Mouse (Mus musculus): Measurements from ENCODE around the gene Tmem145. TPM values are rescaled to one million over a fixed set of nuclear protein-coding genes. Genes with fewer than 3 reads are reported as not detected.

Gene Tmem145
- polyA plus RNA-seq, 1 experiment, result 167 TPM

DNA sequence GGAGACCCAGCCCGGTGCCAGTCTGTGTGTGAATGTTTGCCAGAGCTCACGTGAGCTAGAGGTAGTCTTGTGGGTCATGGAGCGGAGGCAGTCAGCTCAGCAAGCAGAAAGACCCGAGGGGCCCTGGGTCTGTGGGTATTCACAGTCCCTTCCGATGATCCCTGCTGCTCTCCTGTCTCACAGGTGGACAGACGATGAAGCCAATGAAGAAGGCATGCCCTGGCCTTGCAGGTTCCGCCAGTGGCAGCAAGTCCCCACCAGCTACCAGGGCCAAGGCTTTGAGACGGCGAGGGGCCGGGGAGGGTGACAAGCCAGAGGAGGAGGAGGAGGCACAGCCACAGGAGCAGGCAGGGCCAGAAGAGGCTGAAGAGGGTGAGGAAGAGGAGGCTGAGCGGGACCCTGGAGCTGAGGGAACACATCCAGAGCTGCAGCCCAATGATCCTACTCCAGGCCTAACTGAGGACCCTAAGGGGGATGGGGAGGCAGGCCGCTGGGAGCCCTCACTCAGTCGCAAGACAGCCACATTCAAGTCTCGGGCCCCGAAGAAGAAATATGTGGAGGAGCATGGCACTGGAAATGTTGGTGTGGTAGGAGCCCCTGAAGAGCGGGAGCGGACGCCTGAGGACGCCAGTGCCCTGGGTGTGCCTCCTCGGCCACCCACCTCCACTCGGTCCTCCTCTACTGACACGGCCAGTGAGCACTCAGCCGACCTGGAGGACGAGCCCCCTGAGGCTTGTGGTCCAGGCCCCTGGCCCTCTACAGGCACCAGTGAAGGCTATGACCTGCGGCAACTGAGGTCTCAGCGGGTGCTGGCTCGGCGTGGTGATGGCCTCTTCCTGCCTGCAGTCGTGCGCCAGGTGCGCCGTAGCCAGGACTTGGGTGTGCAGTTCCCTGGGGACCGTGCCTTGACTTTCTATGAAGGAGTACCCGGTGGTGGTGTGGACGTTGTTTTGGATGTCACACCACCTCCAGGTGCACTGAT lies 35.0 kb upstream of the Tmem145 start:
- no peak for DNase-seq (ENCODE audit: low read depth)
- TF ChIP-seq POLR2A (IDR thresholded peaks at IDR 0.05; ENCODE audit: borderline replicate concordance, extremely low read depth, insufficient read depth, insufficient read length, poor library complexity, severe bottlenecking) (no peak), CTCF (IDR thresholded peaks at IDR 0.05; ENCODE audit: borderline replicate concordance, extremely low read depth, insufficient read depth, insufficient read length) (no peak)

DNA sequence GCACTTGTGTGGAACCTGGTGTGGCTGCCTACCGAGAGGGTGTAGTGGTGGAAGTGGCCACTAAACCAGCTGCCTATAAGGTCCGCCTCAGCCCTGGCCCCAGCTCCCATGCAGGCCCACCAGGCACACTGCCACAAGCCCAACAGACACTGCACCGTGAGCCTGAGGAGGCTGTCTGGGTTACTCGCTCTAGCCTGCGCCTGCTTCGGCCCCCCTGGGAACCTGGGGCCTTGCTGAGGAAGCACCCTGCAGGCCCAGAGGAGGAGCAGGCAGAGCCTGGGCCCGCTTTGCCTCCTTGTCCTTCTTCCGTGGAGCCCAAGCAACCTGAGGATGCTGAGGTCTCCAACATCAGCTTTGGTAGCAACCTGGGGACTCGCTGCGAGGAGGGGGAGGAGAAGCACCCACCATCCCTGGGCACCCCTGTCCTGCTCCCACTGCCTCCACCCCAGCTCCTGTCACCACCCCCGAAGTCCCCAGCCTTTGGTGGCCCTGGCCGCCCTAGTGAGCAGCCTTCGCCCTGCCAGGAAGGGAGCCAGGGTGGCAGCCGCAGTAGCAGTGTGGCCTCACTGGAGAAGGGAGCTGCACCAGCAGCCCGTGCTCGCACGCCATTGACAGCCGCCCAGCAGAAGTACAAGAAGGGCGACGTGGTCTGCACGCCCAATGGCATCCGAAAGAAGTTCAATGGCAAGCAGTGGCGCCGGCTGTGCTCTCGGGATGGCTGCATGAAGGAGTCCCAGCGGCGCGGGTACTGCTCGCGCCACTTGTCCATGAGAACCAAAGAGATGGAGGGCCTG lies 34.1 kb upstream of the Tmem145 start:
- no peak for DNase-seq (ENCODE audit: low read depth)
- no peak for TF ChIP-seq CTCF (IDR thresholded peaks at IDR 0.05; ENCODE audit: borderline replicate concordance, extremely low read depth, insufficient read depth, insufficient read length)
- TF ChIP-seq POLR2A (IDR thresholded peaks at IDR 0.05; ENCODE audit: borderline replicate concordance, extremely low read depth, insufficient read depth, insufficient read length, poor library complexity, severe bottlenecking), result no peak

DNA sequence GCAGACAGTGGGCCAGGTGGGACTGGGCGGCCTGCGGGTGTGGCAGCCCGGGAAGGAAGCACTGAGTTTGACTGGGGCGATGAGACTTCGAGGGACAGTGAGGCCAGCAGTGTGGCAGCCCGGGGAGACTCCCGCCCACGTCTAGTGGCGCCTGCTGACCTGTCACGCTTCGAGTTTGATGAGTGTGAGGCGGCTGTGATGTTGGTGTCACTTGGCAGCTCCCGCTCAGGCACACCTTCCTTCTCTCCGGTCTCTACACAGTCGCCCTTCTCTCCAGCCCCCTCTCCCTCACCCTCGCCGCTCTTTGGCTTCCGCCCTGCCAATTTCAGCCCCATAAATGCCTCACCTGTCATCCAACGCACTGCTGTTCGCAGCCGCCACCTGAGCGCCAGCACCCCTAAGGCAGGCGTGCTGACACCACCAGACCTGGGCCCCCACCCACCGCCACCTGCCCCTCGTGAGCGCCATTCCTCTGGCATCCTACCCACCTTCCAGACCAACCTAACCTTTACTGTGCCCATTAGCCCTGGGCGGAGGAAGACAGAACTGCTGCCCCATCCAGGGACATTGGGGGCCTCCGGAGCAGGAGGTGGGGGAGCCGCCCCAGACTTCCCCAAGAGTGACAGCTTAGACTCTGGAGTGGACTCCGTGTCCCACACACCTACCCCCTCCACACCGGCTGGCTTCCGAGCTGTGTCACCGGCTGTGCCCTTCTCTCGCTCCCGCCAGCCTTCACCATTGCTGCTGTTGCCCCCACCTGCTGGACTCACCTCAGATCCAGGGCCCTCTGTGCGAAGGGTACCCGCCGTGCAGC lies 33.3 kb upstream of the Tmem145 start:
- TF ChIP-seq CTCF (IDR thresholded peaks at IDR 0.05; ENCODE audit: borderline replicate concordance, extremely low read depth, insufficient read depth, insufficient read length), result no peak
- no peak for TF ChIP-seq POLR2A (IDR thresholded peaks at IDR 0.05; ENCODE audit: borderline replicate concordance, extremely low read depth, insufficient read depth, insufficient read length, poor library complexity, severe bottlenecking)
- no peak for DNase-seq (ENCODE audit: low read depth)

DNA sequence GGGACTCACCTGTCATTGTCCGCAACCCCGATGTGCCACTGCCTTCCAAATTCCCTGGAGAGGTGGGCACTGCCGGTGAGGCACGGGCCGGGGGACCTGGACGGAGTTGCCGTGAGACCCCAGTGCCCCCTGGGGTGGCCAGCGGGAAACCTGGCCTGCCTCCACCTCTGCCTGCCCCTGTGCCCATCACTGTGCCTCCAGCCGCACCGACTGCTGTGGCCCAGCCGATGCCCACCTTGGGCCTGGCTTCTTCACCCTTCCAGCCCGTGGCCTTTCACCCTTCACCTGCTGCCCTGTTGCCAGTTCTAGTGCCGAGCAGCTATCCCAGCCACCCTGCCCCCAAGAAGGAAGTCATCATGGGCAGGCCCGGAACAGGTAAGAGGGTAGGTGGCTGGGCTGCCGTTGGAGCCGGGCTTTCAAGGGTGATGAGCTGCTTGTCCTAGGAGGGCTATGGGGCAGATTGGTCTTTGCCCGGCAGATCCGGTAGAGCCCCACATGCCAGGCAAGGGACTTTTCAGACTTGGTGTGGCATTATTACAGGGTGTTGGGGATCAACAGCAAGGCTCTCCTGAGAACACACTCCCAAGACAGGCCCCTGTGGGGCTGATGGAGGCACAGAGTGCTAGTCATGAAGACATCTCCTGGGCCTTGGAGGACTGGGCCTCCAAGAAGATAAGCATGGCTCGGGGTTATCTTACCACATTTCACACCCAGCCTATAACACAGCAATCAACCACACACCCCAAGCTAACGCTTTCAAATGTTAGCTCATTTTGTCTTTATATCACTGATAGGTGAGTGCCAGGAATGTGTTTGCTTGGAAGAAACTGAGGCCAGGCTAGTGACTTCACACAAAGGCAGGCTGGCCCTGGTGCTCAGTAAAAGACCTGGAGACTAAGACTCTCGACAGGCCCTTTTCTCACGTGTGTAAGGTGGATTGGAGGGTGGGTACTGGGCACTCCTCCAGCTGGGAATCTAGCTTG lies 32.4 kb upstream of the Tmem145 start:
- no peak for TF ChIP-seq CTCF (IDR thresholded peaks at IDR 0.05; ENCODE audit: borderline replicate concordance, extremely low read depth, insufficient read depth, insufficient read length)
- TF ChIP-seq POLR2A (IDR thresholded peaks at IDR 0.05; ENCODE audit: borderline replicate concordance, extremely low read depth, insufficient read depth, insufficient read length, poor library complexity, severe bottlenecking), result no peak
- DNase-seq (ENCODE audit: low read depth), result no peak

DNA sequence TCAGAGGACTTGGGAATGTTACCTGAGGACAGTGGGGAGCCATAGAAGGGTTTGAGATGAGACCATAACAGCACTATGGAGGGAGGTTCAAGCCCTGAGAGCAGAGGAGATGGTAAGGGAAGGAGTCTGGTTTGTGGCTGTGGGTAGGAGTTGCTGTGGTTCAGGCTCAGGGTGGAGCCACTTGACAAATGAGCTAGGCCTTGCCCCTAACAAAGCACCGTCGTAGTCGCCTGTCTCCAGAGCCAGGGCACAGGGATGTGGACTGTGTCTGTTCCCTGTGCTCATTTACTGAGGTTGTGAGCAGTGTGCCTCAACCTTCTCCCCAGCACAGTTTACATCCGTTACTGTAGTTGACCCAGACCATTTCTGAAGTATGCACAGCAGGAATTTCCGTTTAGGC lies 31.3 kb upstream of the Tmem145 start:
- DNase-seq (ENCODE audit: low read depth), result no peak
- no peak for TF ChIP-seq POLR2A (IDR thresholded peaks at IDR 0.05; ENCODE audit: borderline replicate concordance, extremely low read depth, insufficient read depth, insufficient read length, poor library complexity, severe bottlenecking)
- no peak for TF ChIP-seq CTCF (IDR thresholded peaks at IDR 0.05; ENCODE audit: borderline replicate concordance, extremely low read depth, insufficient read depth, insufficient read length)

DNA sequence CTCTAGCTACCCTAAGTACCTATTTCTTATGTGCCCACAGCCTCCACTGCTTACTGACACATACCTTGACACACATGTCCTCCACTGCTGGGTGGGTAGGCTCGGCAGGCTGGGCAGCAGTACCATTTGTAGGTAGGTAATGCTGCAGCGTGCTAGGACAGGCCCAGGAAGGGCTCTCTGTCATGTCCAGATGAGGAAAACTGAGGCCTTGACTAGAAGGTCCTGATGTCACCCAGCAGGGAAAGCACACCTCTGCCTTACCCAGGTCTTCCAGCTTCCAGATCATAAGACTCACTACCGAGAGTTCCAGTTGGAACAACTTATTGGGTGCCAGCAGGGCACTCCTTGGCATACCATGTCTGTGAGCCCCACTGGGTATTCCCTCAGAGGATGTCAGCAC lies 30.9 kb upstream of the Tmem145 start:
- DNase-seq (ENCODE audit: low read depth), result no peak
- TF ChIP-seq CTCF (IDR thresholded peaks at IDR 0.05; ENCODE audit: borderline replicate concordance, extremely low read depth, insufficient read depth, insufficient read length) (no peak), POLR2A (IDR thresholded peaks at IDR 0.05; ENCODE audit: borderline replicate concordance, extremely low read depth, insufficient read depth, insufficient read length, poor library complexity, severe bottlenecking) (no peak)

DNA sequence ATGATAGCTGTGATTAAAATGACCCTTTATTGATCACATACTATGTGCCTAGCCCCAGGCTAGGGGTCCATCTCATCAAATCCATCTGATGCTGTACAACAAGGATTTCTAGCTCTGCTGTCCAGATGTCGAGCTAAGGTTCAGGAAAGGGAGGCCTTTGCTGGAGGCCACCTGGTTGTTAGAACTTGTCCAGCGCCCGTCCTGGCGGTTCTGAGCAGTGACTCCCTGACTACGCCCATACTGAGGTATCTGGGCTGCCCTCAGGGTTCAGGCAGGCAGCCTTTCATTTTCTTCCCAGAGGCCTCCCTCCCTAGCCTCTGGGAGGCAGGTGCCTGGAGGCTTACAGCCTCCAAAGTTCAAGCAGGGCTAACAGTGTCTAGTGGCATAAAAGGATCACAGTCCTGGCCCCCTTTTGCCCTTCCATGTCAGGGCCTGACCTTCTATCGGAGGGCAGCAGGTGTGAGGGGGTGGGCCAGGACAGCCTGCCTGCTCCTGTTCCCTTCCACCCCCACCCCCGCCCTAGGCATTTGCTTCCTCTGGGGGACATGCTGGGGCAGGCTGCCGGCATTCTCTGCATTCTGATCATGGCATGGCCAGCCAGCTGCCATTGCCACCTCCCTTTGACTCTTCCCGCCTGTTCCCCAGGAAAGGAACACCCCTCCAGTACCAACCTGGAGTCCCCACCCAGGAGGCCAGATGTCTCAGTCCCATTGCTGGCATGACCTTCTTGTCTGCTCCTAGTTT lies 30.2 kb upstream of the Tmem145 start:
- TF ChIP-seq POLR2A (IDR thresholded peaks at IDR 0.05; ENCODE audit: borderline replicate concordance, extremely low read depth, insufficient read depth, insufficient read length, poor library complexity, severe bottlenecking) (no peak), CTCF (IDR thresholded peaks at IDR 0.05; ENCODE audit: borderline replicate concordance, extremely low read depth, insufficient read depth, insufficient read length) (no peak)
- no peak for DNase-seq (ENCODE audit: low read depth)

DNA sequence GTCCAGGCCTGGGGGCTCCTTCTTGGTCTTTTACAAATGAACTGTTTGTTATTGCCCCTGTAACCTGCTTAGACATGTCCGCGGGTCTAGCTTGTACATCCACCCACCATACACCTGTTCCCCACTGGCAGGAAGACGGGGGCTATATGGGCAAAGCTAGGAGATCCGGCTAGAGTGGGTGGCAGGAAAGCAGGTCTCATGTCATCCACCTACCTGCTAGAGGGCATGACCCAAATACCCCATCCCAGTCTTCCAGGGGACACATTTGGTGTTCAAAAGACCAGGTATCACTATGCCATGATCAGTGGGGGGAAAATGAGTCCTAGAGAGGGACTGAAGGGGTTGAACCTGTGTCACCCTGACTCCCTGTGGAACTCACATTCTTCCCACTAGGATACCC lies 28.5 kb upstream of the Tmem145 start:
- no peak for DNase-seq (ENCODE audit: low read depth)
- no peak for TF ChIP-seq CTCF (IDR thresholded peaks at IDR 0.05; ENCODE audit: borderline replicate concordance, extremely low read depth, insufficient read depth, insufficient read length)
- TF ChIP-seq POLR2A (IDR thresholded peaks at IDR 0.05; ENCODE audit: borderline replicate concordance, extremely low read depth, insufficient read depth, insufficient read length, poor library complexity, severe bottlenecking), result no peak

DNA sequence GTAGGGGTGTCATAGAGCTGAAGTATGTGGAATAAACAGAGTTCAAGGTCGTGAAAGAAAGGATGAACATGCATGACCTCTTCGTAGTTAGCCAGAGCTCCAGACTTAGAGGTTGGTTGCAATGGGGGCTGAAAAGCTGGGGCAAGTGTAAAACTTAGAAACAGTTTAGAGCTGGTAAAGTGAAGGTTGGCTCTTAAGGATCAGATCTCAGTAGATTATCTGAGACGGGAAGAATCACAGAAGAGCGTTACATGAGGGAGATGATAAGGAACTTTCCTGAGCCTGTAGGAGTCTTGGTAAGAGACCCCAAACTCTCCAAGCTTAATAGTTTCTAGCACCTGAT lies 27.9 kb upstream of the Tmem145 start:
- no peak for TF ChIP-seq CTCF (IDR thresholded peaks at IDR 0.05; ENCODE audit: borderline replicate concordance, extremely low read depth, insufficient read depth, insufficient read length)
- no peak for TF ChIP-seq POLR2A (IDR thresholded peaks at IDR 0.05; ENCODE audit: borderline replicate concordance, extremely low read depth, insufficient read depth, insufficient read length, poor library complexity, severe bottlenecking)
- no peak for DNase-seq (ENCODE audit: low read depth)

Measured in brain, embryonic 14.5 days (tissue).